Mouse (Mus musculus) lung, postnatal 25 days (tissue): Measurements from ENCODE around the gene Trmt112.
"Not testable (repeated sequence)": the region's sequence is repeated elsewhere in the genome, so short reads cannot be mapped to it uniquely, and the experiment has no call there.

Experiments
- DNase-seq: peaks from one replicate; pipeline ENCODE4 v3.0.0; 2022; ENCODE audit warnings: low spot score

Gene Trmt112

DNA sequence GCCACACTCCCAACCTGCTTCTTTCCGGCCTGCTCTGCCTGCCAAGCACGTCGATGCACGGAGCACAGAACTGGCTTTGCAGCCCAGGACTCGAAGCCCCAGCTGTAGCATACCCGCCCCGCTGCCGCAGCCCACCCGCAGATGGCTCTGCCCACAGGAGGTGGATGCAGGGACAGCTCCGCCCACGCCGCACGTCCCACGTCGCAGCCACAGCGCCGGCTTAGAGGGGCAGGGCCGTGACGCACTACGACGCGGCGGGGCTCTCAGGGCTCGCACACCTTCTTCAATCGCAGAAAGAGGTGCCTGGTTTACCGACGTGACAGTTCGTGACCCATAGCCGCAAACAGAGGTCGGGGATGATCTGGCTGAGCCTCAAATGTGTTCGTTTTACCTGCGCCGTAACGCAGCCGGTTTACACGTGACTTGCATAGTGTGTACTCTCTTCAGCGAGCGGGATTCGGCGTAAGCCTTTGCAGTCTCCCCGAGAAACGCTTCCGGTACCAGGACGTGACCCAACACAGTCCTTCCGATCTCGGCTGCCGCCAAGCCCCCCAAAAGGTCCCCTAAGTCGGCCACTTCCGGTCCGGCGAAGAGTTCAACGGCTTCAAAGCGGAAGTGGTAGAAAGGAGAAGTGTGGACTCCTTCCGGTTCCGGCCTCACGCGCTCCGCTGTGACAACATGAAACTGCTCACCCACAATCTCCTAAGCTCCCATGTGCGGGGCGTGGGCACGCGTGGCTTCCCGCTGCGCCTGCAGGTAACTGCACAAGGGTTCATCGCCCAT, at the start of gene Trmt112, which contains the start of gene Prdx5:
Trmt112 (plus strand) TSS at position 192 of the 783 bp plus-strand sequence.
Prdx5 (minus strand) TSS at position 600 of the 783 bp plus-strand sequence.
- peak; percentile 92 for DNase-seq

- DNase-seq = no peak
Observed at GRCm38 (mm10) chr19:6859971-6860370, 49.5 kb upstream of the Trmt112 start.

GRCm38 (mm10) chr19:6860706-6861105, 48.8 kb upstream of the Trmt112 start:
- DNase-seq = peak; percentile 38

DNA sequence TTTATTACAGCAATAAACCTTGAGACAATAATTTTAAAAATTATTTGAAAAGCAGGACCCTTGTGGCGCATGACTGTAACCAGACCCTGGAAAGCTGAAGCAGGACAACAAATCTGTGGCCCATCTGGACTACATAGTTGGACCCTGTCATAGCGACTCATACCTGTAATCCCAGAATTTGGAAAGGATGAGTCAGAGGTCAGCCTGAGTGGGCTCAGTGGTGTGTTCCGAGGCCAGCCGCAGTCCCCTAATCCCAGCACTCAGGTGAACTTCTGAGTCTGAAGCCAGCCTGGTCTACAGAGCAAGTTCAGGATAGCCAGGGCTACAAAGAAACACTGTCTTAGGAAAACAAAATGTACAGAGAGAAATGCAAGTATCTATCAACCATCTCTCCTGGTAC, 48.0 kb upstream of the Trmt112 start:
- no peak for DNase-seq

DNA sequence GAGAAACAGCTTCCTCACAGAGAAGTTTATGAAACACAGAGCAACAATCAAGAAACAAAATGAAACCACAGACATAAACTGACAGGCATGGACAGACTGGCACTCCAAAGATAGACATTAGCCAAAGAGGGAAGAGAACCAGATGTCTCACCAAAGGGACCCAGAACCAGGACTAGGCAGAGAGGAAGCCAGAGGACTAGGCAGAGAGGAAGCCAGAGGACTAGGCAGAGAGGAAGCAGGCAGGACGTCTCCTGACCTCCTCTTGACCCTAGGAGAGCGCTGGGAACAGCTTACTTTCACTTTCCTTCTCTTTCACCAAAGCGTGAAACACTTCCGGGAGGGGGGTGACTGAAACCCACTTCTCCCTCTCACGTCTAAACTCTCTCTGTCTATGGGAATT, 40.1 kb upstream of the Trmt112 start:
- DNase-seq = peak; percentile 83

- no peak for DNase-seq
Observed at GRCm38 (mm10) chr19:6871574-6872271, 37.8 kb upstream of the Trmt112 start.

DNA sequence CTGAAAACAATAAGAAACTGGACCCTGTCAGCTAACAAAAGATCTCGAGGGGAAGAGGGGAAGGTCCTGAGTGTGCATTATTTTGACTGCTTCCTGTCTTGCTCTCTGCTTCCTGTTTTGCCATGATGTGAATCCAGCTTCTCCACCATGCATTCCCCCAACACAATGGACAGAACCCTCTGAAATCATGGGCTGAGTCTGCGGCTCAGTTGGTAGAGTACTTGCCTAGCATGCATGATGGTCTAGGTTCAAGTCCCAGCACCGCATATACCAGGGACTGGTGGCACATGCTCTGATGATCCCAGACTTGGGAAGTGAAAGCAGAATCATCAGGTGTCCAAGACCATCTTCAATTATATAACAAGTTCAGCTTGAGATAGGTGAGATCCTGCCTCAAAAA, 36.8 kb upstream of the Trmt112 start:
- DNase-seq = no peak

DNA sequence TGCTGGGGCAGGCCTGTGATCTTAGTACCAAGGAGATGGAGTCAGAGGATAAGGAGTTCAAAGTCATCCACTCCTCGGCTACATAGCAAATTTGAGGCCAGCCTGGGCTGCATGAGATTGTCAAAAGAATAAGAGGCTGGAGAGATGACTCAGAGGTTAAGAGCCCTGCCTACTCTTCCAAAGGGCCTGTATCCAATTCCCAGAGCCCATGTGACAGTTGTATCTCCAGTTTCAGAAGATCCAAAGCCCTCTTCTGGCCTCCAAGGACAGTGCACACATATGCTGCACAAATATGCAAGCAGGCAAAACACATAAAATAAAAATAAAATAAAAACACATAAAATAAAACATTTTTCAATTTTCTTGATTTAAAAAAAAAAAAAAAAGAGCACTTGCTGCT, 35.2 kb upstream of the Trmt112 start:
- no peak for DNase-seq

DNA sequence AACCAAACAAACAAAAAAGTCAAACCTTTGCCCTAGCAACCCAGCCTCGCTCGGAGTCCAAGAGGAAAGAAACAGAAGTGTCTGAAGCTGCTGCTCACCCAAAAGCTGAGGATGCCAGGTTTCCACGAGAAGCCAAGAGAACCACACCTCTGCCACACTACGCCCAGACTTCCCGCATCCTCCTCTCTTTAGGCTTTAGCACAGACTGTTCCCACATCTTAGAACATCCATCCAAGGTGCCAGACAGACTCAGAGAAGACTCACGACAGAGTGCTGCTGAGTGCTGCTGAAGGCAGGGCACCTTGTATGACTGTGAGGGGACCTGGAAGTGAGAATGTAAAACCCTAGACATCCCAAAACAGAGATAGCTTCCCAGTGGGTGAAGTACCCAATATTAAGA, 33.7 kb upstream of the Trmt112 start:
- no peak for DNase-seq

DNA sequence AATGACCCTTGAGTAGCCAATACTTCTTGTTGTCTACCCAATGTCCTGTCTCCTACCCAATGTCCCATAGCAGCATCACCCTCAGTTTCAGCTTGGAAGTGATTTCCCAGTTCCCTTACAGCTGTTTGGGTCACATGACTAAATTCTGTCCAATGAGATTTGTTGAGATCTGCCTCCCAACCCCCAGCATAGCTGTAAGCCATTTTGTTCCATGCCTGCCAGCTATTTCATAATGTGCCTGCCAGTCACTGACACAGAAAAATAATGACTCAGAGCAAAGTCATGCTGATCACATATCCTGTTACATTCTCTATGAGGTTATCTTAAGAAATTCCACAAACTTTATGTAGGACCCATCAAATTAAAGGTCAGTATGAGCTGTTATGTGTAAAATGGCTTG, 32.7 kb upstream of the Trmt112 start:
- no peak for DNase-seq

GRCm38 (mm10) chr19:6877965-6878364, 31.5 kb upstream of the Trmt112 start:
- DNase-seq = no peak

- no peak for DNase-seq
Observed at GRCm38 (mm10) chr19:6892512-6892911, 17.0 kb upstream of the Trmt112 start.

DNA sequence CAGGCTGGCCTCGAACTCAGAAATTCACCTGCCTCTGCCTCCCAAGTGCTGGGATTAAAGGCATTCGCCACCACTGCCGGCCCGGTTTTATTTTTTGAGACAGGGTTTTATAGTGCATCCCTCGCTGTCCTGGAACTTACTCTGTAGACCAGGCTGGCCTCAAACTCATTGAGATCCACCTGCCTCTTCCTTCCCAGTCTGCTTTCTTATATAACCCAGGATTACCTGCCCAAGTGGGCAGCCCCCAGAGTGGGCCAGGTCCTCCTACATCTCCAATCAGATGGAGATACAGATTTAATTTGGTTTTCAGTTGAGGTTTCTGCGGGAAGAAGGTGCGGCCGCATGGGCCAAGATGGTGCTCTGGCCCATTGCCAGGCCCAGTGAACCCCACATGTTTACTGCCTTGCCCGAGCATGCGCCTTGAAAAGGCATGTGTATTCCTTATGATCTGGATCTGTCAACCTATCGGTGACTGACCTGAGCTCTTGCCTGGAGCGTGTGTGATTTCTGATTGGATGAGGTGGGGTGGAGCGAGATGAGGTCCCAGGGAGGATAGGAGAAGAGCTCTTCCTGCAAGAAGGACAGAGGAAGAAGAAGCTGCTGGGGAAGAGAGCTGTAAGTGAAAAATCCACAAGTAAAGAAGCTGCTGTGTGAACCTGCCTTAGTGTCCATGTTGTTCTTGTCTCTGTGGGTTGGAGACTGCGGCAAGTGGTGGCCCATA, 15.6 kb upstream of the Trmt112 start:
- DNase-seq = no peak

- not testable (repeated sequence) for DNase-seq
Observed at GRCm38 (mm10) chr19:6895608-6896305, 13.7 kb upstream of the Trmt112 start.

- DNase-seq = no peak
Observed at GRCm38 (mm10) chr19:6899641-6900040, 9.9 kb upstream of the Trmt112 start.

DNA sequence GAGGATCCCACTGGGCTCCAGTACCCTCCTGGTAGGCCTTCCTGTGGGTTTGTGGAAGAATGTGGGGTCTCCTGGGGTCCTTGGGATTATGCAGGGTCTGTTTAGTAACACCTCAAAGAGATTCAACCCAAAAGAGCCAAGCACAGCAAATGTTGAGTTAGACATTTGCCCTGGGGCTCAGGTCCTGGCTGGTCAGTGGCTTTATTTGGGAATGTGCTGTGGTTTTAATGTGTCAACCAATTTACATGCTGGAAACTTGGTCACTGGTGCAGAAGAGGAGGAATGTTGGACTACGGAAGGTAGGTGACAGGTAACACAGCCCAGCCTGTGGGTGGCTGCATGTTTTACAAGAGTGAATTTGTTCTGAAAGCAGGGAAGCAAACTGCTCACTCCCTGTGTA, 6.5 kb upstream of the Trmt112 start:
- DNase-seq = no peak

GRCm38 (mm10) chr19:6904846-6905245, 4.7 kb upstream of the Trmt112 start:
- DNase-seq = no peak

DNA sequence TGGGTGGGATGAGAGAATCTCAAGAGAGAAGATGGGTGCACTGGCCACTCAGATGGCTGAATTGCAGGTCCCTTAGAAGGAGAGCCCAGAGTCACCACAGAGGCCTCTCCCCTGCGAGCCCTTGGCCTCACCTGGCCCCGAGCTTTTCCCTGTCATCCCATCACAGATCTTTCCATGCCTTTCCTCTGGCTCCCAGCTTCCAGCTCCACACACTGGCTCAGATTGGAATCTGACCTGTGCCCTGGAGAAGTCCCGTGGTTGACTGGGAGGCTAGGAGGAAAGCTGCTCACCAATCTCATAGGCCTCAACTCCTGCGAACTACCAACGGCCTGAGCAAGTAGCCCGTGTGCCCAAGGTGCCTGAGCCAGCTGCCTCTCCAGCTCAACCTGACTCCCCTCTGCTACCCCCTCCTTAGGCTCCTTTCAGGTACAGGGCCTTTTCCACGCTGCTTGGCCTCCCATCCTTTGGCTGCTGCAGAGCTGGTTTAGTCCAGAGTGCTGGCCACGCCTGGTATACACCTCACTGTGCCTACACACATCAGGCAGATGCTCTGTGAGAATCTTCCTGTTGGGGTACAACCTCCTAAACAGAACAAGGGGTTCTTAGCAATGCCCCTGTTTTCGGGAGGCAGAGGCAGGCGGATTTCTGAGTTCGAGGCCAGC, 3.9 kb upstream of the Trmt112 start:
- no peak for DNase-seq

- DNase-seq = no peak
Observed at GRCm38 (mm10) chr19:6906199-6906598, 3.3 kb upstream of the Trmt112 start.

GRCm38 (mm10) chr19:6907094-6907493, 2.4 kb upstream of the Trmt112 start:
- DNase-seq = no peak

- DNase-seq = peak; percentile 36
Observed at GRCm38 (mm10) chr19:6907811-6908540, 1.5 kb upstream of the Trmt112 start.
